Mouse (Mus musculus) G1E (cell line): ENCODE data around the gene Kctd20. TPM values are rescaled to one million over a fixed set of nuclear protein-coding genes. Genes with fewer than 3 reads are reported as not detected.
"Not testable (repeated sequence)": the region's sequence is repeated elsewhere in the genome, so short reads cannot be mapped to it uniquely, and the experiment has no call there.

Experiments used
- ATAC-seq: 2 replicates; pipeline ENCODE4 v1.8.0; 2016; ENCODE audit warnings: mild to moderate bottlenecking; ENCODE audit not compliant: insufficient number of reproducible peaks, poor library complexity, low FRiP score, severe bottlenecking; ENCODE audit errors: extremely low read depth
- DNase-seq: peaks from one replicate; pipeline ENCODE4 v3.0.0; 2012; ENCODE audit warnings: low spot score
- H3K27me3 ChIP-seq: 2 replicates; pipeline ENCODE4 v1.6.1; 2012; ENCODE audit warnings: mild to moderate bottlenecking, low read length, inconsistent platforms; ENCODE audit not compliant: insufficient read depth
- H3K36me3 ChIP-seq: replicated peaks from 2 replicates; pipeline ENCODE3; 2012; ENCODE audit warnings: mild to moderate bottlenecking, inconsistent platforms
- H3K4me1 ChIP-seq: 2 replicates; pipeline ENCODE4 v1.6.1; 2012; ENCODE audit warnings: low read depth, low read length, inconsistent platforms, mixed read lengths; ENCODE audit not compliant: insufficient read depth
- H3K4me3 ChIP-seq: 2 replicates; pipeline ENCODE4 v1.5.1; 2012; ENCODE audit warnings: low read depth, mild to moderate bottlenecking, inconsistent platforms, low read length, moderate library complexity, mixed read lengths
- H3K9me3 ChIP-seq: replicated peaks from 2 replicates; pipeline ENCODE4 v1.6.1; 2012; ENCODE audit warnings: inconsistent platforms
- CTCF ChIP-seq: IDR thresholded peaks from 2 replicates; pipeline ENCODE4 v1.5.1; 2012; ENCODE audit warnings: low read depth, low read length, inconsistent platforms, mixed read lengths
- GATA1 ChIP-seq: IDR thresholded peaks from 2 replicates; pipeline ENCODE4 v1.6.1; 2012; ENCODE audit warnings: borderline replicate concordance, low read length, inconsistent platforms, mixed read lengths
- GATA2 ChIP-seq: IDR thresholded peaks from 2 replicates; pipeline ENCODE4 v1.6.1; 2012; ENCODE audit warnings: low read depth, low read length, inconsistent platforms, borderline replicate concordance
- POLR2AphosphoS5 ChIP-seq: IDR thresholded peaks from 2 replicates; pipeline ENCODE4 v1.6.1; 2012; ENCODE audit warnings: low read depth, low read length, inconsistent platforms; ENCODE audit not compliant: insufficient replicate concordance
- TAL1 ChIP-seq: conservative IDR thresholded peaks from 2 replicates; pipeline ENCODE4 v1.6.1; 2012; ENCODE audit warnings: low read depth, low read length, inconsistent platforms, mixed read lengths
- polyA plus RNA-seq: library from polyadenylated mRNA; stranded (reverse); fragments of >175 nt; gene quantifications from 2 replicates; pipeline ENCODE4 v1.2.3, GENCODE M21; 2012
- total RNA-seq, 2 experiments: library from RNA; stranded (forward) in 1 of 2; stranded (reverse) in 1 of 2; fragments of 200-1000 nt in 1 of 2; fragments of >200 nt in 1 of 2; fragmentation: Nextera tagmentation in 1 of 2; gene quantifications; 2 replicates each; pipeline ENCODE4 v1.2.3; 2014 to 2017

Kctd20 gene
- total and polyA plus RNA-seq, 3 experiments, result 51.0 to 91.6 (median 66.3) TPM

GRCm38 (mm10) chr17:28988291-28988690 is 36.5 kb downstream of the Kctd20 start:
- Histone ChIP-seq H3K36me3 (peaks cover 87% of the 10 kb centered on the region), H3K4me3 (no peak overlapping the region), H3K9me3 (no peaks in the 10 kb centered on the region), H3K27me3 (no peaks in the 10 kb centered on the region), H3K4me1 (peaks cover 4% of the 10 kb centered on the region; the same call in 1 of the 2 replicates)
- no peak for TF ChIP-seq POLR2AphosphoS5
- TF ChIP-seq TAL1, result no peak
- no peak for TF ChIP-seq CTCF
- TF ChIP-seq GATA2, result no peak
- no peak for TF ChIP-seq GATA1
- ATAC-seq (no peak), DNase-seq (no peak)

- H3K27me3 ChIP-seq, result no peaks in the 10 kb centered on the region
- H3K9me3 ChIP-seq, result no peaks in the 10 kb centered on the region
- no peak for DNase-seq
- H3K36me3 ChIP-seq, result peaks cover 81% of the 10 kb centered on the region
- H3K4me1 ChIP-seq, result peaks cover 4% of the 10 kb centered on the region; the same call in 1 of the 2 replicates
- H3K4me3 ChIP-seq, result no peak overlapping the region
- no peak for TF ChIP-seq GATA2
- TF ChIP-seq GATA1, result no peak
- no peak for ATAC-seq
Measured at GRCm38 (mm10) chr17:28988996-28989395, 37.2 kb downstream of the Kctd20 start.

GRCm38 (mm10) chr17:28990060-28990459 is 38.3 kb downstream of the Kctd20 start:
- ATAC-seq, result no peak
- TF ChIP-seq TAL1 (no peak), CTCF (no peak), POLR2AphosphoS5 (no peak), GATA2 (no peak), GATA1 (no peak)

GRCm38 (mm10) chr17:28991286-28991685 is 39.5 kb downstream of the Kctd20 start:
- Histone ChIP-seq H3K4me1 (peaks cover 4% of the 10 kb centered on the region; the same call in 1 of the 2 replicates), H3K4me3 (no peak overlapping the region), H3K36me3 (peaks cover 77% of the 10 kb centered on the region), H3K27me3 (no peaks in the 10 kb centered on the region), H3K9me3 (no peaks in the 10 kb centered on the region)
- no peak for ATAC-seq
- TF ChIP-seq POLR2AphosphoS5 (no peak), TAL1 (no peak), GATA1 (no peak), CTCF (no peak), GATA2 (no peak)
- no peak for DNase-seq

More at GRCm38 (mm10) chr17:28990060-28990459, 38.3 kb downstream of the Kctd20 start:
- DNase-seq, result no peak
- no peak overlapping the region for H3K4me3 ChIP-seq
- peaks cover 4% of the 10 kb centered on the region; the same call in 1 of the 2 replicates for H3K4me1 ChIP-seq
- no peaks in the 10 kb centered on the region for H3K27me3 ChIP-seq
- no peaks in the 10 kb centered on the region for H3K9me3 ChIP-seq
- H3K36me3 ChIP-seq, result peaks cover 79% of the 10 kb centered on the region

GRCm38 (mm10) chr17:28992105-28992504 is 40.4 kb downstream of the Kctd20 start:
- TF ChIP-seq POLR2AphosphoS5 (no peak), GATA1 (no peak), TAL1 (no peak), GATA2 (no peak), CTCF (no peak)
- Histone ChIP-seq H3K9me3 (no peaks in the 10 kb centered on the region), H3K27me3 (no peaks in the 10 kb centered on the region), H3K4me1 (peaks cover 4% of the 10 kb centered on the region; the same call in 1 of the 2 replicates), H3K36me3 (peaks cover 77% of the 10 kb centered on the region), H3K4me3 (no peak overlapping the region)
- DNase-seq, result no peak
- no peak for ATAC-seq

GRCm38 (mm10) chr17:28993004-28993403 is 41.3 kb downstream of the Kctd20 start:
- H3K27me3 ChIP-seq, DNase-seq, H3K4me1 ChIP-seq, ATAC-seq, H3K9me3 ChIP-seq, H3K4me3 ChIP-seq: not testable (repeated sequence)
- peaks cover 76% of the 10 kb centered on the region for H3K36me3 ChIP-seq

GRCm38 (mm10) chr17:28994615-28995014 is 42.9 kb downstream of the Kctd20 start:
- DNase-seq (no peak), ATAC-seq (no peak)
- H3K4me1 ChIP-seq, result no peaks in the 10 kb centered on the region
- H3K9me3 ChIP-seq, result no peaks in the 10 kb centered on the region
- no peak for TF ChIP-seq GATA1
- no peak for TF ChIP-seq GATA2
- no peak for TF ChIP-seq CTCF
- no peak for TF ChIP-seq POLR2AphosphoS5
- TF ChIP-seq TAL1, result no peak
- peaks cover 77% of the 10 kb centered on the region for H3K36me3 ChIP-seq
- no peaks in the 10 kb centered on the region for H3K27me3 ChIP-seq
- no peak overlapping the region for H3K4me3 ChIP-seq
